Mouse (Mus musculus) spleen, adult 2 months (tissue): ENCODE results near the gene Ptch1.

Experiments used
- CTCF ChIP-seq: fragments of 200-500 bp; IDR thresholded peaks from 2 replicates; pipeline ENCODE4 v1.5.1; 2011; ENCODE audit warnings: mild to moderate bottlenecking, inconsistent platforms; ENCODE audit not compliant: insufficient read depth, insufficient read length, insufficient replicate concordance; ENCODE audit errors: extremely low read depth
- POLR2A ChIP-seq: fragments of 200-500 bp; IDR thresholded peaks from 2 replicates; pipeline ENCODE4 v1.6.1; 2011; ENCODE audit warnings: low read depth, low read length, inconsistent platforms

- no peak for TF ChIP-seq CTCF
- no peak for TF ChIP-seq POLR2A
These were observed 85.7 kb downstream of the Ptch1 start for GRCm38 (mm10) chr13:63487707-63488042.
